Mouse (Mus musculus) E14TG2a.4 (cell line): ENCODE measurements around the gene Nrp2.

Experiments used
- H3K27me3 ChIP-seq: 2 replicates; pipeline ENCODE4 v1.6.1; 2014; ENCODE audit warnings: low read length, control low read depth; ENCODE audit not compliant: insufficient read depth
- H3K36me3 ChIP-seq: 2 replicates; pipeline ENCODE4 v1.6.1; 2014; ENCODE audit warnings: low read length, control low read depth; ENCODE audit not compliant: insufficient read depth
- H3K4me1 ChIP-seq: replicated peaks from 2 replicates; pipeline ENCODE4 v1.6.1; 2014; ENCODE audit warnings: low read depth, low read length, control low read depth
- H3K4me3 ChIP-seq: replicated peaks from 2 replicates; pipeline ENCODE4 v1.5.1; 2014; ENCODE audit warnings: mild to moderate bottlenecking, low read length
- H3K9me3 ChIP-seq: 2 replicates; pipeline ENCODE4 v1.6.1; 2014; ENCODE audit warnings: low read length, control low read depth
- CTCF ChIP-seq: conservative IDR thresholded peaks from 2 replicates; pipeline ENCODE4 v1.5.1; 2014; ENCODE audit warnings: low read length
- NANOG ChIP-seq: IDR thresholded peaks from 2 replicates; pipeline ENCODE4 v1.6.1; 2014; ENCODE audit warnings: borderline replicate concordance, low read length, mixed read lengths
- POU5F1 ChIP-seq: IDR thresholded peaks from 2 replicates; pipeline ENCODE4 v1.6.1; 2014; ENCODE audit warnings: low read length, borderline replicate concordance

The Nrp2 gene

GRCm38 (mm10) chr1:62787546-62787945, 84.5 kb downstream of the Nrp2 start:
- Histone ChIP-seq H3K9me3 (no peaks in the 10 kb centered on the region), H3K4me3 (no peak overlapping the region), H3K4me1 (peaks cover 64% of the 10 kb centered on the region), H3K27me3 (no peaks in the 10 kb centered on the region), H3K36me3 (peaks cover 69% of the 10 kb centered on the region)
- TF ChIP-seq CTCF = no peak
- no peak for TF ChIP-seq NANOG
- TF ChIP-seq POU5F1 = no peak

DNA sequence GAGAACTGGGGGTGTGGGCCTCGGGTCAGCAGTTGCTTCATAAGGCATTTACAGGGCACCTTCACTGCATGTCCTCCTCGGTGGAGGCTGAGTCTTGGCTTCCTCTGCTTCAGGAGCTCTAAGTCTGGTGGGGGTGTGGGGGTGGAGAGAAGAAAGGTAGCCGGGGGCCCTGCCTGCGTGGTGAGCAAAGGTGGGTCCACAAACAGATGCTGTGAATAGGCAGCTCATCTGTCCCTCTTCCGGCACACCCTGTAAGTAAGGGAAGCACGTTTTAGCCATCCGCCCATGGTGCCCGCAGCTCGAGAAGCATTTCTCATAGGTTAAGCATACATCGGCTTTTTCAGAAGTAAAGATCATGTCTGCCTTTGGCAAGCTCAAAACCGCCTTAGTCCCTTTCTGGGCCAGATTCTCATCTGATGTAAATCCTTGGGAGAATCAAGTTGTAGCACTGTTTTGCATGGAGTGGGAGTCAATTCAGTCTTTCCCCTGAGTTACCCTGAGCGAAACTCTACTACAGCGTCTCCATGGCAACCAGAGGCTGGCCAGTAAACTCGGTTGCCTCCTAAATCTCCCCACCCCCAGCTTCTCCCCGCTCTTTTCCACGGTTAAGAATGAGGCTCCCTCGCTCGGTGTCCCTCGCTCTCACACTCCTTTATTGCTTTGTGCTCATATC, 91.3 kb downstream of the Nrp2 start:
- H3K4me1 ChIP-seq = peaks cover 59% of the 10 kb centered on the region

DNA sequence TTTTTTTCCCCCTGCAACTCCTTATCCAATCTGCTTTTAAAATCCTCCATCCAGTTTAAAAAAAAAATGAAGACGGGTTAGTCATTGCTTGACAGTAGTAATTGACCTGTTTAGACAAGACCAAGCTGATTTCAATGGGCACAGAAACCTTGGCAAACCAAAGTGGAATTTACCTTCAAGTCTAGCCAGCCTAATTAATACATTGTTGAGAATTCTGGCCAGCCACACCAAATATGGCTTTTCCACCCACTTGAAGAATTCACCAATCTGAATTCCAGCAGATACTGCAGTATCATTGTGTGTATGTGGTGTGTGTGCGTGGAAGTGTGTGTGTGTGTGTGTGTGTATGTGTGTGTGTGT, 91.8 kb downstream of the Nrp2 start:
- peaks cover 21% of the 10 kb centered on the region for H3K36me3 ChIP-seq
- peaks cover 54% of the 10 kb centered on the region for H3K4me1 ChIP-seq
- no peaks in the 10 kb centered on the region for H3K27me3 ChIP-seq
- H3K4me3 ChIP-seq = peak overlapping the region; percentile 52; the same call in 1 of the 2 replicates
- H3K9me3 ChIP-seq = no peaks in the 10 kb centered on the region
- TF ChIP-seq NANOG = no peak
- no peak for TF ChIP-seq CTCF
- TF ChIP-seq POU5F1 = no peak

More for the DNA sequence above, 91.3 kb downstream of the Nrp2 start:
- Histone ChIP-seq H3K27me3 (no peaks in the 10 kb centered on the region), H3K4me3 (peak overlapping the region; percentile 52), H3K9me3 (no peaks in the 10 kb centered on the region), H3K36me3 (peaks cover 26% of the 10 kb centered on the region)
- TF ChIP-seq NANOG (no peak), CTCF (no peak), POU5F1 (no peak)

DNA sequence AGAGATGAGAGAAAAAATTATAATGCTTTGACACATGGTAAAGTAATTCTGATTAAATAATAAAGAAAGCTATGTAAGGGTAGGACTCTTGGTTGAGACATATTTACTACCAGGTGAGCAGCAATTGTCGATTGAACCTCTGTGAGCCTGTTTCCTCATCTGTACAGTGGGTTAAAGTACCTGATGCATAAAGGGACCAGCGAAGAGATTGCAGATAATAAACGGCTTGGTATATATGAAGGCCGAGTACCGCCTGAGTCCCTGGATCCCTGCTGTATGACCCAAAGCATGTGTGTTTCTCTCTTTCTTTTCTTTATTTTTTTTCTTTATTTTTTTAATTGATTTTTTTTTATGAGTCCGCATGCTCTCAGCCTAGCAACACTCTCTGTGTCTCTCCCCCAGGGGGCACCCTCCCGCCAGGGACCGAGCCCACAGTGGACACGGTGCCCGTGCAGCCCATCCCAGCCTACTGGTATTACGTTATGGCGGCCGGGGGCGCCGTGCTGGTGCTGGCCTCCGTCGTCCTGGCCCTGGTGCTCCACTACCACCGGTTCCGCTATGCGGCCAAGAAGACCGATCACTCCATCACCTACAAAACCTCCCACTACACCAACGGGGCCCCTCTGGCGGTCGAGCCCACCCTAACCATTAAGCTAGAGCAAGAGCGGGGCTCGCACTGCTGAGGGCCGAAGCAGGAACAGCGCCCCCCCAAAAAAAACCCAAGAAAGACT, 92.4 kb downstream of the Nrp2 start:
- peaks cover 22% of the 10 kb centered on the region for H3K36me3 ChIP-seq
- H3K4me3 ChIP-seq = peak overlapping the region; percentile 74
- TF ChIP-seq POU5F1 (no peak), CTCF (peak; percentile 9; the same call in 1 of the 2 replicates)
- H3K9me3 ChIP-seq = no peaks in the 10 kb centered on the region
- no peaks in the 10 kb centered on the region for H3K27me3 ChIP-seq
- peaks cover 48% of the 10 kb centered on the region for H3K4me1 ChIP-seq

- Histone ChIP-seq H3K27me3 (no peaks in the 10 kb centered on the region), H3K4me1 (peaks cover 45% of the 10 kb centered on the region), H3K4me3 (peak overlapping the region; percentile 74), H3K9me3 (no peaks in the 10 kb centered on the region), H3K36me3 (peaks cover 19% of the 10 kb centered on the region)
- no peak for TF ChIP-seq POU5F1
- no peak for TF ChIP-seq NANOG
- no peak for TF ChIP-seq CTCF
Measured at GRCm38 (mm10) chr1:62796038-62796647, 93.1 kb downstream of the Nrp2 start.

- Histone ChIP-seq H3K27me3 (no peaks in the 10 kb centered on the region), H3K9me3 (no peaks in the 10 kb centered on the region), H3K4me1 (peaks cover 22% of the 10 kb centered on the region), H3K36me3 (peaks cover 3% of the 10 kb centered on the region), H3K4me3 (no peak overlapping the region)
- TF ChIP-seq NANOG = no peak
- TF ChIP-seq POU5F1 = no peak
- TF ChIP-seq CTCF = no peak
Measured at GRCm38 (mm10) chr1:62799427-62799826, 96.3 kb downstream of the Nrp2 start.

GRCm38 (mm10) chr1:62800351-62800750, 97.3 kb downstream of the Nrp2 start:
- H3K4me1 ChIP-seq = peaks cover 13% of the 10 kb centered on the region
- H3K4me3 ChIP-seq = no peak overlapping the region
- no peaks in the 10 kb centered on the region for H3K27me3 ChIP-seq
- no peaks in the 10 kb centered on the region for H3K9me3 ChIP-seq
- peaks cover 3% of the 10 kb centered on the region for H3K36me3 ChIP-seq
- TF ChIP-seq CTCF (no peak), NANOG (no peak), POU5F1 (no peak)

GRCm38 (mm10) chr1:62801429-62801828, 98.3 kb downstream of the Nrp2 start:
- H3K4me3 ChIP-seq = no peak overlapping the region
- TF ChIP-seq CTCF (no peak), NANOG (no peak), POU5F1 (no peak)
- H3K27me3 ChIP-seq = no peaks in the 10 kb centered on the region
- 0 out of 2 replicates have a peak, but pooled peaks cover 3% of the 10 kb centered on the region for H3K4me1 ChIP-seq
- peaks cover 3% of the 10 kb centered on the region for H3K36me3 ChIP-seq
- no peaks in the 10 kb centered on the region for H3K9me3 ChIP-seq
